Mouse (Mus musculus) heart, embryonic 14.5 days (tissue): ENCODE measurements around the gene Ezr. TPM values are rescaled to one million over a fixed set of nuclear protein-coding genes. Genes with fewer than 3 reads are reported as not detected.

Source experiments
- ATAC-seq: fragments of 200-750 bp; cut with Nextera tagmentation; 2 replicates; pipeline ENCODE4 v1.8.0; 2017; ENCODE audit warnings: low read depth, moderate TSS enrichment; ENCODE audit not compliant: insufficient number of reproducible peaks, insufficient read depth, low FRiP score
- H3K27ac ChIP-seq, 2 experiments: fragments of 200-500 bp in 1 of 2; fragments of 300-500 bp in 1 of 2; sonication (generic) in 1 of 2; replicated peaks in 1 of 2; 2 replicates each; pipeline ENCODE4 v1.5.1; 2012 to 2014; ENCODE audit warnings: low read depth in 2 of 2, low read length in 2 of 2, control low read depth in 1 of 2, mild to moderate bottlenecking in 1 of 2, mixed read lengths in 1 of 2; ENCODE audit not compliant: control insufficient read depth in 1 of 2, insufficient read depth in 1 of 2
- H3K27me3 ChIP-seq: fragments of 300-500 bp; sonication (generic); 2 replicates; pipeline ENCODE4 v1.6.1; 2014; ENCODE audit warnings: mild to moderate bottlenecking, low read length, control low read depth; ENCODE audit not compliant: control insufficient read depth, insufficient read depth
- H3K36me3 ChIP-seq: fragments of 300-500 bp; sonication (generic); 2 replicates; pipeline ENCODE4 v1.6.1; 2014; ENCODE audit warnings: mild to moderate bottlenecking, control low read depth, low read length, mixed read lengths; ENCODE audit not compliant: control insufficient read depth, insufficient read depth
- H3K4me1 ChIP-seq, 2 experiments: fragments of 200-500 bp in 1 of 2; fragments of 300-500 bp in 1 of 2; sonication (generic) in 1 of 2; 2 replicates each; pipeline ENCODE4 v1.6.1; 2012 to 2014; ENCODE audit warnings: low read length in 2 of 2, control low read depth in 1 of 2, mixed read lengths in 1 of 2; ENCODE audit not compliant: control insufficient read depth in 2 of 2, insufficient read depth in 2 of 2
- H3K4me2 ChIP-seq: fragments of 300-500 bp; sonication (generic); 2 replicates; pipeline ENCODE4 v1.6.1; 2014; ENCODE audit warnings: mild to moderate bottlenecking, low read length
- H3K4me3 ChIP-seq, 2 experiments: fragments of 200-500 bp in 1 of 2; fragments of 300-500 bp in 1 of 2; sonication (generic) in 1 of 2; 2 replicates each; pipeline ENCODE4 v1.5.1; 2012 to 2014; ENCODE audit warnings: low read length in 2 of 2, mild to moderate bottlenecking in 2 of 2, control low read depth in 1 of 2, low read depth in 1 of 2, moderate library complexity in 1 of 2; ENCODE audit not compliant: control insufficient read depth in 1 of 2, insufficient read depth in 1 of 2
- H3K9ac ChIP-seq: fragments of 300-500 bp; sonication (generic); 2 replicates; pipeline ENCODE4 v1.6.1; 2014; ENCODE audit warnings: mild to moderate bottlenecking, low read length
- H3K9me3 ChIP-seq: fragments of 300-500 bp; sonication (generic); 2 replicates; pipeline ENCODE4 v1.6.1; 2016; ENCODE audit warnings: low read length, control low read depth; ENCODE audit not compliant: control insufficient read depth
- WGBS: fragments of 180-500 bp; shearing (Covaris S2); extraction: QIAGEN DNeasy Blood & Tissue Kit; methylation state at CpG from one replicate; pipeline ENCODE4 v1.1.7; 2014; 5-methylcytosine and 5-hydroxymethylcytosine counted together
- polyA plus RNA-seq: library from polyadenylated mRNA; unstranded; fragments of >200 nt; fragmentation: Nextera tagmentation; extraction: Ambion mirVana; gene quantifications from 2 replicates; pipeline ENCODE4 v1.2.1, GENCODE M21; 2014

The Ezr gene
- polyA plus RNA-seq, 1 experiment from 2014 or later = 102 TPM

DNA sequence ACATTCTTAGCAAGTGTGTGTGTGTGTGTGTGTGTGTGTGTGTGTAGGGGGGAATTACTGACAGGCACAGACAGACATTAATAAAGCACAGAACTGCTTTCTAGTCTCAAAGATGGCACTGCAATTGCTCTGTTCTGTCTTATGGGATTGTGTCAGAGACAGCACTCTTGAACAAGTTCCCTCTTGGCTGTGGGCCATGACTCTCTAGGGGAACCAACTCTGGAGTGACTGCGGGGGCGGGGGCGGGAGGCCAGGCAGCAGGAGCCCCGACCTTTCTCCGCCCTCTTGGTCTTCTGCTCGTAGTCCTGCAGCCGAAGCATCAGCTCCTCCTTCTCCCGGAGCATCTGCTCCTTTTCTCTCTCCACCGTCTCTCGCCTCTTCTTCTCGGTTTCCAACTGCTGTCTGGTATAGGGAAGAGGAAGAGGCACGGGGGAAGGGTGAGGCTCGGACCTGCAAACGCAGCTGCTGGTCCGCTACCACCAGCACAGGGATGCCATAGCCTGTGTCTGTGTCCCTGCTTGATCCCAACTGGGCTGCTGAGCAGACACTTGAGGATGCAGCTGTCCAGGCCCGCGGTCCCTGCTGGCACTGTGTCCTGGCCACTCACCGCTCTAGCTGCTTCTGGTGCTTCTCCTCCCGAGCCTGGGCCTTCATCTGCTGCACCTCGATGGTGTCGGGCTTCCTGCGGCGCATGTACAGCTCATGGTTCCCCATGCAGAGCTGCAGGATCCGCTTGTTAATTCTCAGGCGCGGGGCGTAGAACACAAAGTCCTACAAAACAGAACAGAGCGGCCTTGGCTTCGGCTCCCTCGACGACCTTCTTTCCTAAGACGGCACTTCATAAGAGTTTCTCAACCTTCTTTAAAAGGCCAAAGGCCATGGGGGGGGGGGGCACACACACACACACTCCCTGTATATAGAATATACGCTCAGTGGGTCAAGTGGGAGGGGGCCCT lies 40.2 kb downstream of the Ezr start:
- Histone ChIP-seq H3K27me3 (no peaks in the 10 kb centered on the region), H3K4me1 (peaks cover 33 to 43% of the 10 kb centered on the region in 2 experiments), H3K9me3 (no peaks in the 10 kb centered on the region), H3K27ac (peak overlapping the region; percentile 49 to 72), H3K9ac (peak overlapping the region; percentile 44; the same call in 1 of the 2 replicates), H3K4me3 (no peak overlapping the region), H3K36me3 (peaks cover 86% of the 10 kb centered on the region), H3K4me2 (0 out of 2 replicates have a peak overlapping the region, but pooled peaks have one; percentile 18)
- ATAC-seq = peak; percentile 48; the same call in 1 of the 2 replicates
- WGBS = 43% methylated on average over 33 of the region's 33 CpGs

DNA sequence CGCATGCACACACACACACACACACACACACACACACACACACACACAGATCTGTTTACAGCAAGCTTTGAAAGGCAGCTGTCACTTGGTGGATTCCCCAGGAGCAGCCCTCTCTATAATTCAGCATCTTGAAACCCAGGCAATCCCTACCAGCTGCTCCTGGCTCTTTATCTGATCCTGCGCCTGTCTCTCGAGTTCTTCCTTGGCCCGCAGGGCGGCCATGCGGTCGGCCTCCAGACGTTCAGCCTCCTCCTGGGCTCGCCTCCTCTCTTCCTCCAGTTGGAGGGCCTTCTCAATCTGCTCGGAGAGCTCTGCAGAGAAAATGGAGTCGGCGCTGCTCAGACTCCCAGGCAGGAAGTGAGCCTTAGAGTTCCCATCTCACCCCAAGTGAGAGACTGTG lies 41.3 kb downstream of the Ezr start:
- Histone ChIP-seq H3K4me3 (no peak overlapping the region), H3K36me3 (peaks cover 80% of the 10 kb centered on the region), H3K27ac (0 out of 4 replicates have a peak overlapping the region, but pooled peaks of 1 of the 2 experiments have one; percentile 55), H3K9me3 (no peaks in the 10 kb centered on the region), H3K4me1 (peaks cover 23 to 33% of the 10 kb centered on the region in 2 experiments), H3K4me2 (no peak overlapping the region), H3K9ac (no peak overlapping the region), H3K27me3 (no peaks in the 10 kb centered on the region)
- ATAC-seq = no peak
- 77% methylated on average over 12 of the region's 12 CpGs for WGBS

DNA sequence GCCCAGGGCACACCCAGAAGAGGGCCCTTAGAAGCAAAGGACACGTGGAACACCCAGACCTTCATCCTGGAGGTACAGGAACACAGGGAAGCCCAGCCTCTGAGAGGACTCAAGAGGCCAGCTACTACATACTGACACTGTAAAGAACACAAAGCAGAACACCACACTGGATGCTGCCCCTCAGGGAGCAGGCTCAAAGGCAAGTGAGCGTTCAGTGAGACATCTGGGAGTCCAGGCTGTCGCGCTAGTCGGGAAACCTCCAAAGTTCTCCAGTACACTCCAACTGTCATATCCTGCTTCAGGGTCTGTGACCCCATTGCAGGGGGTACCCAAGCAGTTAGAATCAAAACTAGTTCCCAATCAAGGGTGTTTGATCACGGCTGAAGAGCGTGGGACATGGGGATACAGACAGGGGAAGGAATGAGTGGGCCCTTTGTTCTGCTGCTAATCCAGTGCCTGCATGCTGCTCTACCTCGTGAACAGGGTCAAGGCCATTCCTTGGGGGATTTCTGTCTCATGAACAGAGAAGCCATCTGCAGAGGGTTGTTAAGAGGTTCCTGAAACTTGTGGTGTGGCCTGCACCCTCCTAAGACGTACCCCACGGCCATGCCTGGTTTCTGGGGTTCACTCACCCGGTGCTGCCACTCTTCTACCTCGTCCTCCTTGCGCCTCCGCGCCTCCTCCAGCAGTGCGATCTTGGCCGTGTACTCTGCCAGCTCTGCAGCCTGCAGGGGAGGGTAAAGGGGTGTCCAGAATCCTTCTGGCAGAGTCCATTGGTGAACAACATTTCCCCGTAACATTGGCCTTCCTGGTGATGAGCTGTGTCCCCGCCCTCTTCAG lies 42.0 kb downstream of the Ezr start:
- 86% methylated on average over 19 of the region's 19 CpGs for WGBS
- Histone ChIP-seq H3K36me3 (peaks cover 73% of the 10 kb centered on the region), H3K27ac (no peak overlapping the region), H3K9me3 (no peaks in the 10 kb centered on the region), H3K9ac (no peak overlapping the region), H3K4me1 (peaks cover 23 to 33% of the 10 kb centered on the region in 2 experiments), H3K27me3 (no peaks in the 10 kb centered on the region), H3K4me2 (no peak overlapping the region), H3K4me3 (no peak overlapping the region)
- no peak for ATAC-seq

DNA sequence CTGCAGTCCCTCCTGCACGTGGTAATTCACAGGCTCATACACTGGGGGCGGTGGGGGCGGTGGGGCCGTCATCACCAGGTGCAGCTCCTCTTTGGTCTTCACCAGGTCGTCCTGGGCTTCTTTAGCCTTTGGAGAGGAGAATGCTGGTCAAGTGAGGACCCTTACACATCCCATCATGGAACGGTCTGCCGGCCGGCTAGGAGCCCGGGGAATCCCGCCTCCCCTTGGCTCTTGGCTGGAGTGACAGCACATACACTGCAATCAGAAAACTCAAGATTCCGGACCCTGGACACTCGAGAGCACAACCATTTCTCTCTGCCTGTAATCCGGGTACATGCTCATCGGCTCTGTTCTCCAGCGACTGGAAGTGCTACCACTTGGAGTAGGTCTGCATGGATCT lies 42.8 kb downstream of the Ezr start:
- Histone ChIP-seq H3K27ac (no peak overlapping the region), H3K4me1 (peaks cover 26 to 34% of the 10 kb centered on the region in 2 experiments), H3K27me3 (no peaks in the 10 kb centered on the region), H3K9ac (no peak overlapping the region), H3K4me2 (no peak overlapping the region), H3K36me3 (peaks cover 68% of the 10 kb centered on the region), H3K4me3 (no peak overlapping the region), H3K9me3 (no peaks in the 10 kb centered on the region)
- WGBS = 87% methylated on average over 15 of the region's 15 CpGs
- no peak for ATAC-seq

DNA sequence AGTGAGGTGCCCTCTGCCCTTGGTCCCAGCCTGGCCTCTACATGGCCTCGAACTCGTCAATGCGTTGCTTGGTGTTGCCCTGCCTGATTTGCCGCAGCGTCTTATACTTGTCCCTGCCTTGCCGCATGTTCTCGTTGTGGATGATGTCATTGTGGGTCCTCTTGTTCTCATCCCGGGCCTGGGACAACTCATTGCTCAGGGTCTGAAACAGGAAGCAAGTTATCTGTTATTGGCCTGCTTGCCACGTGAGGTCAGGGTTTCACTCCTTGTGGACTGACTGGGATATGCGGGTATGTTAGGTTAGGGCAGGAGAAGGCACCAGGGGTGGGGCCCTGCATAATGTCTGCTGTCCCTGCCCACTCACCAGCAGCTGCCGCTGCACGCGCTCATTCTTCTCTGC lies 43.3 kb downstream of the Ezr start:
- no peaks in the 10 kb centered on the region for H3K9me3 ChIP-seq
- H3K36me3 ChIP-seq = peaks cover 64% of the 10 kb centered on the region
- no peak overlapping the region for H3K4me3 ChIP-seq
- no peak overlapping the region for H3K4me2 ChIP-seq
- no peak for ATAC-seq
- no peak overlapping the region for H3K27ac ChIP-seq
- peaks cover 29 to 33% of the 10 kb centered on the region in 2 experiments for H3K4me1 ChIP-seq
- WGBS = 77% methylated on average over 13 of the region's 13 CpGs
- no peak overlapping the region for H3K9ac ChIP-seq
- no peaks in the 10 kb centered on the region for H3K27me3 ChIP-seq

DNA sequence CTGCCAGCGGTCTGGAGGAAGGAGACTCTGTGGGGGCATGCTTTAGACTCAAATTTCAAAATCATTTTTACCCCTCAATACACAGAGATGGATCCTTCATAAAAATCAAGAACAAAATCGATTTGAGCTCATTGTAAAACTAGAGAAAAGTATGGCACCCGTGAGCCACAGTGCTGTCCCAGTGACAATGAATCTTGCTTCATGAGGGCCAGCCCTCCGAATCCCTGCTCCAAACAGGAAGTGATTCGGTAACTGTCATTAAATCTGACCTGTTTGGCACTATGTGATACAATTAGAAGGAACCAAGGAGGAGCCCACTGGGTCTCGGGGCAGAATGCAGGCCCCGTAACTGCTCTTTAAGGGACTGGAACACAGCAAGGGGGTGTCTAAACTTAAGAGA lies 43.7 kb downstream of the Ezr start:
- Histone ChIP-seq H3K4me2 (no peak overlapping the region), H3K27ac (no peak overlapping the region), H3K9me3 (no peaks in the 10 kb centered on the region), H3K36me3 (peaks cover 59% of the 10 kb centered on the region), H3K27me3 (no peaks in the 10 kb centered on the region), H3K9ac (no peak overlapping the region), H3K4me1 (peaks cover 27 to 32% of the 10 kb centered on the region in 2 experiments), H3K4me3 (no peak overlapping the region)
- ATAC-seq = no peak
- 90% methylated on average over 7 of the region's 7 CpGs for WGBS

DNA sequence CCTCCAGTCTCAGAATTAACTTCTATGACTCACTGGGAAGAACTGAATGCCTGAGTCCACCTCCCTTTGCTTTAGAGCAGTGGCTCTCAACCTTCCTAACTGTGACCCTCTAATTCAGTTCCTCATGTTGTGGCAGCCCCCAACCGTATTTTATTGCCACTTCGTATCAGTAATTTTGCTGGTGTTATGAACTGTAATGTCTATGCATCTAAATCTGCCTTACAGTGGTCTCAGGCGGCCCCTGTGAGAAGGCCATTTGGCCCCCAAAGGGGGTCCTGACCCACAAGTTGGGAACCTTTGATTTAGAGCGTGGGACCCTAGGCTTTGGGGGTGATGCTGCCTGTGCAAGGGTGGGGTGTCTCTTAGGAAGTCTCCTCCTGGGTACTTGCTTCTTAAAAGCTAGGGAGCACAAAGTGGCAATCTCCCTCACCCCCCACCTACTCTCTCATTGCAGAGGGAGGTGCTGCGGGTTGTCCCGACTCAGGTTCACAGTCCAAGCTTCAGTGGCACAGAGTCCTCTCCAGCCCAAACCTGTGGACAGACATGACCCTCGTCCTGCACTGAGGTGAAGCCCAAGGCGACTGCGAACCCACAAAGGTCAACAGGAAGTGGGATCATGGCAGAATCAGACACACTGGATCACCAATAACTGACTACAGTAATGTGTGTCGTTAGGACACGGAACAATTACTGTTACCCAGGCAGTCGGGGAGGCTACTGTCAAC lies 45.1 kb downstream of the Ezr start:
- Histone ChIP-seq H3K27ac (no peak overlapping the region), H3K27me3 (no peaks in the 10 kb centered on the region), H3K36me3 (peaks cover 54% of the 10 kb centered on the region), H3K4me2 (no peak overlapping the region), H3K4me1 (peaks cover 15 to 18% of the 10 kb centered on the region in 2 experiments), H3K9me3 (no peaks in the 10 kb centered on the region), H3K9ac (no peak overlapping the region), H3K4me3 (no peak overlapping the region)
- WGBS = 83% methylated on average over 12 of the region's 12 CpGs
- ATAC-seq = no peak
